Mouse (Mus musculus) ES-E14 (cell line): ENCODE results near the gene Inpp5d.

ENCODE experiments used
- CHD2 ChIP-seq: IDR thresholded peaks from 2 replicates; pipeline ENCODE4 v1.6.1; 2014; ENCODE audit warnings: mild to moderate bottlenecking, low read depth, low read length, inconsistent platforms
- HCFC1 ChIP-seq: IDR thresholded peaks from 2 replicates; pipeline ENCODE4 v1.6.1; 2012; ENCODE audit warnings: low read length, inconsistent platforms, borderline replicate concordance; ENCODE audit not compliant: insufficient read depth
- MAFK ChIP-seq: IDR thresholded peaks from 2 replicates; pipeline ENCODE4 v1.6.1; 2014; ENCODE audit warnings: mild to moderate bottlenecking, low read depth, low read length, inconsistent platforms; ENCODE audit not compliant: insufficient read depth

GRCm38 (mm10) chr1:87589162-87589561, 30.9 kb upstream of the Inpp5d start:
- TF ChIP-seq MAFK (no peak), HCFC1 (no peak), CHD2 (no peak)
